16 mouse cellular contexts compared by ENCODE assay signal in genomic region chr9:42465661-42466091, GRCm38 (mm10). TPM values are rescaled to one million over a fixed set of nuclear protein-coding genes. Genes with fewer than 3 reads are reported as not detected.
DNase-seq lines count a peak whose midpoint lies in the region; ATAC-seq and TF ChIP-seq lines count a peak whose summit lies in the region.
"Had no signal": no experiment of that assay in that cellular context is flagged by ENCODE, and none has a peak within 500 bp of the region (broad histone marks: within the 10 kb centered on the region; RNA-seq: fewer than 3 reads in every experiment).

No protein-coding gene starts in this region.

- no peak for DNase-seq in liver, embryonic 11.5 days (ENCODE audit: low spot score)
- peak; percentile 79 to 83 for DNase-seq in CD8-positive naive resting alpha-beta T cell, adult 2 months (ENCODE audit: low read depth in 2 of 2, low spot score in 2 of 2)
- no peak for DNase-seq in liver, postnatal 0 days
- DNase-seq in thymus, postnatal 10 days (ENCODE audit: low spot score in 2 of 2): peak; percentile 66 to 73
- no peak for DNase-seq in ovary, postnatal 10 days (ENCODE audit: low spot score)
- no peak for DNase-seq in cerebellum, adult 9-10 months
- DNase-seq in cerebellum, adult 18-20 months: no peak
- DNase-seq: gastrocnemius, postnatal 10 days; kidney, adult 9 months had no signal

- no peak for TF ChIP-seq EP300 in liver, postnatal 0 days (IDR thresholded peaks at IDR 0.05; ENCODE audit: low read depth)

- no peak overlapping the region for H3K4me2 ChIP-seq in liver, embryonic 12.5 days
- H3K4me2 ChIP-seq in liver, embryonic 11.5 days: no peak overlapping the region
- 0 out of 2 replicates have a peak overlapping the region, but pooled peaks have one; percentile 13 for H3K4me2 ChIP-seq in liver, postnatal 0 days (ENCODE audit: low read depth, low read length)
- H3K4me2 ChIP-seq: forebrain, embryonic 15.5 days; heart, embryonic 15.5 days; hindbrain, embryonic 15.5 days; stomach, embryonic 15.5 days had no signal

- H3K27ac ChIP-seq in liver, embryonic 12.5 days: peak overlapping the region; percentile 46; the same call in 1 of the 2 replicates
- H3K27ac ChIP-seq in liver, embryonic 11.5 days (ENCODE audit: low read depth, low read length): no peak overlapping the region
- H3K27ac ChIP-seq in liver, postnatal 0 days (ENCODE audit: low read depth): peak overlapping the region; percentile 39; the same call in 1 of the 2 replicates
- H3K27ac ChIP-seq: forebrain, embryonic 15.5 days; heart, embryonic 15.5 days; hindbrain, embryonic 15.5 days; liver, embryonic 14.5 days; midbrain, embryonic 10.5 days; stomach, embryonic 15.5 days had no signal

- H3K9me3 ChIP-seq in liver, embryonic 12.5 days (replicated peaks): no peaks in the 10 kb centered on the region
- H3K9me3 ChIP-seq in liver, embryonic 11.5 days (ENCODE audit: control insufficient read depth, low read length): no peaks in the 10 kb centered on the region
- H3K9me3 ChIP-seq in liver, postnatal 0 days (ENCODE audit: low read length): no peaks in the 10 kb centered on the region
- H3K9me3 ChIP-seq: forebrain, embryonic 15.5 days; heart, embryonic 15.5 days; hindbrain, embryonic 15.5 days; midbrain, embryonic 10.5 days; stomach, embryonic 15.5 days had no signal

- peaks cover 71% of the 10 kb centered on the region for H3K4me1 ChIP-seq in liver, embryonic 12.5 days
- H3K4me1 ChIP-seq in liver, embryonic 11.5 days (replicated peaks; ENCODE audit: control insufficient read depth, insufficient read depth, low read length): peaks cover 42% of the 10 kb centered on the region
- H3K4me1 ChIP-seq in liver, postnatal 0 days (ENCODE audit: insufficient read depth): peaks cover 55% of the 10 kb centered on the region

- H3K4me3 ChIP-seq in liver, embryonic 12.5 days: no peak overlapping the region
- no peak overlapping the region for H3K4me3 ChIP-seq in liver, embryonic 11.5 days (ENCODE audit: low read depth, low read length)
- H3K4me3 ChIP-seq in liver, postnatal 0 days (ENCODE audit: low read depth, low read length): no peak overlapping the region
- H3K4me3 ChIP-seq: forebrain, embryonic 15.5 days; heart, embryonic 15.5 days; hindbrain, embryonic 15.5 days; midbrain, embryonic 10.5 days; stomach, embryonic 15.5 days had no signal

- H3K27me3 ChIP-seq in liver, embryonic 12.5 days (replicated peaks): no peaks in the 10 kb centered on the region
- no peaks in the 10 kb centered on the region for H3K27me3 ChIP-seq in liver, embryonic 11.5 days (replicated peaks; ENCODE audit: control insufficient read depth, insufficient read depth, low read length)
- H3K27me3 ChIP-seq in liver, postnatal 0 days (ENCODE audit: insufficient read depth, low read length): no peaks in the 10 kb centered on the region
- H3K27me3 ChIP-seq: forebrain, embryonic 15.5 days; hindbrain, embryonic 15.5 days; stomach, embryonic 15.5 days had no signal

- H3K9ac ChIP-seq in liver, embryonic 12.5 days: no peak overlapping the region
- no peak overlapping the region for H3K9ac ChIP-seq in liver, embryonic 11.5 days (ENCODE audit: low read depth, low read length)
- H3K9ac ChIP-seq in liver, postnatal 0 days (replicated peaks): no peak overlapping the region
- H3K9ac ChIP-seq: forebrain, embryonic 15.5 days; heart, embryonic 15.5 days; hindbrain, embryonic 15.5 days; liver, embryonic 14.5 days; stomach, embryonic 15.5 days had no signal

- no peak for ATAC-seq in liver, embryonic 12.5 days
- ATAC-seq in liver, embryonic 11.5 days (replicated peaks; ENCODE audit: low FRiP score): no peak
- ATAC-seq in liver, postnatal 0 days: no peak
- ATAC-seq: forebrain, embryonic 15.5 days had no signal

- no peak for TF ChIP-seq CTCF in liver, postnatal 0 days (IDR thresholded peaks at IDR 0.05; ENCODE audit: low read depth)

- peaks cover 21% of the 10 kb centered on the region for H3K36me3 ChIP-seq in liver, embryonic 12.5 days
- no peaks in the 10 kb centered on the region for H3K36me3 ChIP-seq in liver, embryonic 11.5 days (ENCODE audit: control insufficient read depth, insufficient read depth, low read length)
- H3K36me3 ChIP-seq in liver, postnatal 0 days (replicated peaks; ENCODE audit: insufficient read depth, low read length): peaks cover 7% of the 10 kb centered on the region; the same call in 1 of the 2 replicates
- H3K36me3 ChIP-seq: forebrain, embryonic 15.5 days; heart, embryonic 15.5 days; hindbrain, embryonic 15.5 days had no signal

- WGBS in liver, embryonic 12.5 days (ENCODE audit: insufficient replicate concordance): 40% methylated on average over 5 of the region's 5 CpGs
- 48% methylated on average over 5 of the region's 5 CpGs for WGBS in liver, embryonic 11.5 days
- WGBS in liver, postnatal 0 days (ENCODE audit: insufficient replicate concordance): 34% methylated on average over 5 of the region's 5 CpGs

RNA-seq across cellular contexts. Expression of gene Tbcel, which starts 41.9 kb away (rescaled TPM):
- polyA plus RNA-seq in liver, embryonic 12.5 days (2016; fragmentation: Nextera tagmentation; extraction: Ambion mirVana): 10.0 and 10.7 TPM in 2 replicates
- polyA plus RNA-seq in liver, embryonic 11.5 days (2014; fragmentation: Nextera tagmentation; extraction: Ambion mirVana): 6.4 TPM in 2 replicates
- 7.0 and 7.6 TPM in 2 replicates for polyA plus RNA-seq in liver, postnatal 0 days (2015; fragmentation: Nextera tagmentation; extraction: Ambion mirVana)

Comparison
In these comparisons a context has a peak if more than half of its experiments do, and no peak if none do; other contexts are left out.
1. DNase-seq: peak in CD8-positive naive resting alpha-beta T cell, adult 2 months (2 of 2) and thymus, postnatal 10 days (2 of 2); none in liver, embryonic 11.5 days (single experiment), liver, postnatal 0 days (single experiment), ovary, postnatal 10 days (single experiment), cerebellum, adult 9-10 months (single experiment) and cerebellum, adult 18-20 months (0 of 2).